Mouse (Mus musculus) midbrain, embryonic 15.5 days (tissue): ENCODE measurements around the gene Gm11361. TPM values are rescaled to one million over a fixed set of nuclear protein-coding genes. Genes with fewer than 3 reads are reported as not detected.
A peak's percentile ranks its signal among the peaks of the same experiment; 100 is the strongest.

Experiments used
- ATAC-seq: fragments of 200-750 bp; cut with Nextera tagmentation; replicated peaks from 2 replicates; pipeline ENCODE4 v1.8.0; 2017; ENCODE audit warnings: moderate TSS enrichment
- H3K27ac ChIP-seq: fragments of 300-500 bp; sonication (generic); 2 replicates; pipeline ENCODE4 v1.5.1; 2015; ENCODE audit warnings: mild to moderate bottlenecking, inconsistent platforms
- H3K27me3 ChIP-seq: fragments of 300-500 bp; sonication (generic); replicated peaks from 2 replicates; pipeline ENCODE4 v1.6.1; 2015; ENCODE audit warnings: inconsistent platforms
- H3K36me3 ChIP-seq: fragments of 300-500 bp; sonication (generic); replicated peaks from 2 replicates; pipeline ENCODE4 v1.6.1; 2015; ENCODE audit warnings: inconsistent platforms
- H3K4me1 ChIP-seq: fragments of 300-500 bp; sonication (generic); 2 replicates; pipeline ENCODE4 v1.6.1; 2015; ENCODE audit warnings: inconsistent platforms
- H3K4me2 ChIP-seq: fragments of 300-500 bp; sonication (generic); 2 replicates; pipeline ENCODE4 v1.6.1; 2015; ENCODE audit warnings: inconsistent platforms, mild to moderate bottlenecking, moderate library complexity
- H3K4me3 ChIP-seq: fragments of 300-500 bp; sonication (generic); 2 replicates; pipeline ENCODE4 v1.5.1; 2015; ENCODE audit warnings: mild to moderate bottlenecking, inconsistent platforms
- H3K9ac ChIP-seq: fragments of 300-500 bp; sonication (generic); 2 replicates; pipeline ENCODE4 v1.6.1; 2015; ENCODE audit warnings: mild to moderate bottlenecking, inconsistent platforms
- H3K9me3 ChIP-seq: fragments of 300-500 bp; sonication (generic); 2 replicates; pipeline ENCODE4 v1.6.1; 2016; ENCODE audit warnings: inconsistent platforms
- WGBS: fragments of 180-500 bp; shearing (Covaris S2); methylation state at CpG from one replicate; pipeline ENCODE4 v1.1.7; 2015; ENCODE audit warnings: mixed read lengths; 5-methylcytosine and 5-hydroxymethylcytosine counted together
- polyA plus RNA-seq: library from polyadenylated mRNA; unstranded; fragments of >200 nt; fragmentation: Nextera tagmentation; extraction: Ambion mirVana; gene quantifications from 2 replicates; pipeline ENCODE4 v1.2.1, GENCODE M21; 2015

The Gm11361 gene
- 3.2 and 3.4 TPM in 2 replicates for polyA plus RNA-seq

DNA sequence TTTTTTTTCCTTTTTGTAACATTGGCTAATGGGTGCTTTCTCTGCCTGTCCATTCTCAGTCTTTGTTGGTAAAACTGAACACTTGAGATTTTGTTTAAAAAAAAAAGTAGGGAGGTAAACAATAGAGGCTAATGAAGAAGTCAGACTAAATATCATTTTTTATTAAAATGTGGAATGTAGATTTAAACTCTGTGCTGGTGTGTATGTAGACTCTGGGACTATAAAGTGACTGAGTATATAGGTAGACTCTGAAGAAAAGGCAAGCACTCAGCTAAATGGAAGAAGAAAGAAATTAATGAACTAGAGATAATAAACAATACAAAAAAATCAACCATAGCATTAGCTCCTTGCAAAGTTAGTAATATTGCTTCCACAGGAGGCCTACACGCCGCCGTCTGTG, at the start of gene Gm11361:
TSS of gene Gm11361 (plus strand) at position 301 of the 400 bp plus-strand sequence.
- ATAC-seq = no peak
- no peak within 1 kb of the TSS for H3K27ac ChIP-seq
- no peak within 1 kb of the TSS for H3K4me3 ChIP-seq
- H3K9ac ChIP-seq = no peak within 1 kb of the TSS
- H3K9me3 ChIP-seq = no peaks in the 10 kb centered on the region
- WGBS = 98% methylated on average over 3 of the region's 3 CpGs
- no peak within 1 kb of the TSS for H3K4me2 ChIP-seq
- H3K27me3 ChIP-seq = no peaks in the 10 kb centered on the region
- H3K4me1 ChIP-seq = no peaks in the 10 kb centered on the region
- H3K36me3 ChIP-seq = no peaks in the 10 kb centered on the region

DNA sequence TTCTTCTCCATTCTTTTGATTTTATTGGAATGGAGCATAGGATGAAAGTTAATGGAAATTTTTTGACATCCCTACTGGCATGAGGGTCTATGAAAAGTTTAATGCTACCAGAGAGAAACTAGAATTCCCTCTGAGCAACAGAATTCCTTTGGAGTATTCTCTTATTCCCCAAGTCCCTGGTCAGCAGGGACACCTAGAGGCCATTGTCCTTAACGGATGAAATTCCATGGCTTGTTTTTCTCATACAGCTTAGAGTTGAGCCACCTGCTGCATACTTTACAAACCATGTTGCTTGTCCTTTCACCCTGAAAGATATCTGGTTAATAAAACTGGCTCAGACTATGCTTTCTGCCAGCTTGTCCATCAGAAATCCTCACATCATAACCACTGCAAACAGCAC, 7.1 kb downstream of the Gm11361 start:
- Histone ChIP-seq H3K36me3 (no peaks in the 10 kb centered on the region), H3K27ac (no peak overlapping the region), H3K9me3 (no peaks in the 10 kb centered on the region), H3K9ac (no peak overlapping the region), H3K4me2 (no peak overlapping the region), H3K27me3 (no peaks in the 10 kb centered on the region), H3K4me1 (no peaks in the 10 kb centered on the region), H3K4me3 (no peak overlapping the region)
- WGBS = 17% methylated on average over 1 of the region's 1 CpGs
- ATAC-seq = no peak

DNA sequence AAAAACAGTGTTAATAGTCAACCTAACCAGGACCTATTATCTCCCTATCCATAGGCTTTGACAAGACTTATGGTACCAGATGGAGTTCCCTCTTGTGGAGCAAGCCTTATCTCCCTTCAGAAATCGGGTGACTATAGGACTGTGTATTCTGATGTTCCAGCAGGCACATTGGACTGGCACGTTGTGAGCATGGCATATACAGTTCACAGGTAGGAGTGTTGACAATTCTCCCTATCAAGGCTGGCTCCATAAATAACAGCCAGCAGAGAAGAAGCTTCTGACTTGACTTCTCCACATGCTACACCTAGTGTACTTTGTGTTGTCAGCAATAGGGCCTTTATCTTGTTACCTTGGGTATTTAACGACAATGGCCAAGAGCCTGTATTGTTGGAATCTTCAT, 30.0 kb downstream of the Gm11361 start:
- no peak for ATAC-seq
- no peaks in the 10 kb centered on the region for H3K9me3 ChIP-seq
- WGBS = 94% methylated on average over 3 of the region's 3 CpGs
- H3K27me3 ChIP-seq = no peaks in the 10 kb centered on the region
- H3K4me2 ChIP-seq = no peak overlapping the region
- H3K36me3 ChIP-seq = no peaks in the 10 kb centered on the region
- no peak overlapping the region for H3K4me3 ChIP-seq
- H3K9ac ChIP-seq = no peak overlapping the region
- no peaks in the 10 kb centered on the region for H3K4me1 ChIP-seq
- H3K27ac ChIP-seq = no peak overlapping the region

DNA sequence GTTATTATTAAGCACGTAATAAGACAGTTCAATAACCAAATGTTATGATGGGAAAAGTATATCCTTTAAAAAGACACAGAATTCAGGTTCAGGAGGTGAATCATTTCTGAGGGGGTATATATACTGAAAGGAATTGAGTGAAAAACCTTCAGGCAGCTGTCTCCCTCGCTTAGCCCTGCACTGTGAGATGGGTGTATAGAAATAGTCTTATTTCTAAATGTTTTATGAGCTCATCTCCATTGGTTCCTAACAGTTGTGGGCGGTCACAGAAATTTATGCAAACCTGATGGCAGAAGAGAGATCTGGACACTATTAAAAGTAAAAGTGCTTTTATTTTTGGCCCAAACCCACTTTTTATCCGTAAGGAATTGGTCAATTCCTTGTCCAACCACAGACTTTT, 36.9 kb downstream of the Gm11361 start:
- H3K4me2 ChIP-seq = 0 out of 2 replicates have a peak overlapping the region, but pooled peaks have one; percentile 21
- H3K4me3 ChIP-seq = no peak overlapping the region
- no peaks in the 10 kb centered on the region for H3K36me3 ChIP-seq
- whole genome bisulfite sequencing = 49% methylated on average over 4 of the region's 4 CpGs
- no peaks in the 10 kb centered on the region for H3K27me3 ChIP-seq
- H3K4me1 ChIP-seq = peaks cover 29% of the 10 kb centered on the region
- H3K9ac ChIP-seq = no peak overlapping the region
- H3K27ac ChIP-seq = peak overlapping the region; percentile 80
- H3K9me3 ChIP-seq = no peaks in the 10 kb centered on the region
- peak; percentile 66; the same call in 1 of the 2 replicates for ATAC-seq

DNA sequence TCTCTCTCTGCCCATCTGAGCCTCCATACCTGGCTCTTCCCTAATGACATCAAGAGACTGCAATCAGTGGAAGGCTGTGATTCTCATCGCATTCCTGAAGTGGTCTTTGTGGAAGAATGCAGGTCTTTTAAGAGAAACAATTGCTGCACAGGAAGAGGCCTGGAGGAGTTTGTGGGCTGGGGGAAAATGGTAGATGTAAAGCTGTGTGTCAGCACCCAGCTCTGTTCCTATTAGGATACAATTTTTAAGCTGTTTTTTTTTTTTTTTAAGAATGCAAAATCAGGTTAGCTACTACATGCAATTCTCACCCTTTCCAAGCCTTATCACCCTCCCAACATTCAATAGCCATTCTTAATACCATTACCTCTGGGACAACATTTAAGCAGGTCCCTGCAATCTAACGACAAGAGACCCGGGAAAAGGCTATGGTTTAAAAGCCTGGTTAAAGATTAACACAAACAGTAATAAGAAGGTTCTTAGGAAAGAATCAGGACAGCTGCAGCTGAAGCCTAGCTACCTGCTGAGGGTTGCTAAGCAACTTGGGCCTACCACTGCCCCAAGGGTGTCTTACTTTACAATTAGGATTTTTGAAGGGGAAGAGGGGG, 37.5 kb downstream of the Gm11361 start:
- Histone ChIP-seq H3K27ac (peak overlapping the region; percentile 80), H3K4me2 (peak overlapping the region; percentile 21), H3K4me3 (no peak overlapping the region), H3K27me3 (no peaks in the 10 kb centered on the region), H3K9ac (no peak overlapping the region), H3K9me3 (no peaks in the 10 kb centered on the region), H3K4me1 (peaks cover 29% of the 10 kb centered on the region), H3K36me3 (no peaks in the 10 kb centered on the region)
- peak; percentile 89 for ATAC-seq
- 2% methylated on average over 3 of the region's 3 CpGs for WGBS

DNA sequence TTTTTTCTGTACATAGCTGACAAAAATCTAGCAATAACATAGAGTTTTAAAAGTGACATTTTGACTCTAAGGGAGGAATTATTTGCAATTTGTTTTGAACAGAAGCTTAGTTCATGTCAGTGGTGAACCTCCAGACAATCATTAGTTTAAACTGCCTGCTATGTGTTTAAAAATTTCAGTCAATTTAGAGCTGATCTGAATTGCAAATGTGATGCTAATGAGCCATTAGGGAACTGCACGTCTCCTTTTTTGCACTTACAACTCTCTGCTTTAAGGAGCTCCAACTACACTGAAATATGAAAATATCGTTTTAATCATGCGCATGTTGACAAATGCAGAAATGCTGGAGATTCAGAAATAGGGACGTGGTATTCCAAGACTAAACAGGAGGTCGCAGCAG, 38.2 kb downstream of the Gm11361 start:
- H3K4me3 ChIP-seq = no peak overlapping the region
- no peaks in the 10 kb centered on the region for H3K36me3 ChIP-seq
- ATAC-seq = peak; percentile 73
- no peak overlapping the region for H3K9ac ChIP-seq
- H3K4me2 ChIP-seq = peak overlapping the region; percentile 15; the same call in 1 of the 2 replicates
- no peaks in the 10 kb centered on the region for H3K27me3 ChIP-seq
- 24% methylated on average over 5 of the region's 5 CpGs for WGBS
- H3K27ac ChIP-seq = peak overlapping the region; percentile 80
- H3K9me3 ChIP-seq = no peaks in the 10 kb centered on the region
- peaks cover 29% of the 10 kb centered on the region for H3K4me1 ChIP-seq

DNA sequence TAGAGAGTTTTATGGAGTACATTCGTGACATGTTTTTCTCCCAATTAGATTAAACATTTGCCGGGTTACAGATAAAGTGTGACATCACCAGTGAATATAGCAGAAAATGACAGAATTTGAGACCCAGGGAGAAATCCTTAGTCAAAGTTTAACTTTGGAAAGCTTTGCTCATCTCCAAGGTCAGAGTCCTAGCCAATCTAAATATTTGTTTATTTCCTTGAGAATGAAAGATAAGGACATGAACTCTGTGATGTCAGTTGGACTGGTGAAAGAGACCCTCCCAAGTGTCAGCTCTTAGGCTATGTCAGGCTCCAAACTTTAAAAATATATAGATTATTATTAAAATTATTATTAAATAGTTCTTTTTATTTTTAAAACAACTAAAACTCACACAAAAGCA, 39.8 kb downstream of the Gm11361 start:
- Histone ChIP-seq H3K27me3 (no peaks in the 10 kb centered on the region), H3K4me3 (no peak overlapping the region), H3K36me3 (no peaks in the 10 kb centered on the region), H3K4me2 (no peak overlapping the region), H3K9me3 (no peaks in the 10 kb centered on the region), H3K27ac (0 out of 2 replicates have a peak overlapping the region, but pooled peaks have one; percentile 48), H3K9ac (no peak overlapping the region), H3K4me1 (peaks cover 29% of the 10 kb centered on the region)
- 86% methylated on average over 2 of the region's 2 CpGs for WGBS
- ATAC-seq = no peak

DNA sequence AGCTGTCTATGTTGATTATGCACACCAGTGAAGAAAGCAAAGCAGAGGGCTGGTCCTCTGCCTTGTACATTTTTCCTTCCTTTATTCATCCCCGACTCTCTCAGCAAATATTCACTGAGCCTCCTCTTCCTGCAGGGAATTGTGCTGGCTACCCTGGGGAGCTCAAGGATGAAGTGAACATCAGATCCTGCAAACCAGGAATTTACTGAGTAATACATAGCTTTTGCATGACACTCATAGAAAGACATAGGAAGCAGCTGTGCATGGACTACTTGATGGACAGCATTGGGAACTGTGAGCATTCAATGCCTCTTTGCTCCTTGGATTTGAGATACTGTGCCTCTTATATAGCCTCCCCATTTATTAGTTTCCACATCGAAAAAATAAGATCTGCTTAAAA, 40.2 kb downstream of the Gm11361 start:
- ATAC-seq = no peak
- Histone ChIP-seq H3K4me1 (peaks cover 29% of the 10 kb centered on the region), H3K27me3 (no peaks in the 10 kb centered on the region), H3K9me3 (no peaks in the 10 kb centered on the region), H3K4me2 (0 out of 2 replicates have a peak overlapping the region, but pooled peaks have one; percentile 2), H3K9ac (no peak overlapping the region), H3K36me3 (no peaks in the 10 kb centered on the region), H3K4me3 (no peak overlapping the region), H3K27ac (peak overlapping the region; percentile 26; the same call in 1 of the 2 replicates)
- WGBS = 40% methylated on average over 2 of the region's 2 CpGs

Other genes with a start within 250 kb of the Gm11361 start
- not detected in 2 replicates for gene Prl4a1, start 241.3 kb upstream of the Gm11361 start, polyA plus RNA-seq
- not detected in 2 replicates for gene Prl5a1, start 115.0 kb upstream of the Gm11361 start, polyA plus RNA-seq